Mouse (Mus musculus): ENCODE results near the gene Gm8693. TPM values are rescaled to one million over a fixed set of nuclear protein-coding genes. Genes with fewer than 3 reads are reported as not detected.
"Not testable (repeated sequence)": the region's sequence is repeated elsewhere in the genome, so short reads cannot be mapped to it uniquely, and the experiment has no call there.

The Gm8693 gene
- total RNA-seq (2021): not detected

DNA sequence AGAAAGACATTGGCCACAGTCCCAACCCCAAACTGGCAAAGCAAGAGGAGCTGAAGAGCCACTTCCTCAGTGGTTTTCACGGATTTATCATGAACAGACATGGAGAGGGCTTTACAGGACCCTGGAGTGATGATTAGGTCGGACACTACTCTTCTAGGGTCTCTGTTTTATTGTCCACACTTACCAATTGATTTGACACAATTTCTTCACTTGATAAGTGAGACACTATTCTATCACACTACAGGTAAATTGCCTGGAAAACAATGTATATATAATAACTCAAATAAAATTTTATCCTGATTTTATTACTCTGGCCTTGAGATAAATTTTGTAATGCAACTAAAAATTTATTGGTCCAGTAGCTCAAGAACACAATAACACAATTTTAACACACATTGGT lies at the start of gene Gm8693:
Gene Gm8693 (minus strand): TSS at position 101 of the 400 bp plus-strand sequence.
- DNase-seq (ENCODE audit: low spot score in 2 of 2); intact Hi-C loops (cut with DNase I): not testable (repeated sequence)

DNA sequence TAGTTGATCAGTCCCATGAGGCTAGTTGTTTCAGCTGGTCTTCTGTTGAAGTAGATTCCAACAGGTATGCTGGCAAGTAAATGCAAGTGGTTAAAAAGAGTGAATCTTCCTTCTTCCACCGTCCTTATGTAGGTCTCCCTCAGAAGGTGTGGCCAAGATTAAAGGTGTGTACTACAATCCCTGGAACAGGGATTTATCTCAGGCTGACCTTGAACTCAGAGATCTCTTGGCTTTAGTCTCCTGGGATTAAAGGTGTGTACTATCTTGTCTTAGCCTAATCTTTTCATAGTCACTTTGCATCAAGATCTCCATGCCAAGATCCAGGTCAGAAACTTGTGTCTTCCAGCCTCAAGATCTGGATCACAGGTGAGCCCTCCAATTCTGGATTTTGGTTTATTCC lies 27.5 kb upstream of the Gm8693 start, which contains the start of gene Gm4567:
Gene Gm4567 (minus strand): TSS at position 101 of the 400 bp plus-strand sequence.
- intact Hi-C loops (cut with DNase I): not testable (repeated sequence)

DNA sequence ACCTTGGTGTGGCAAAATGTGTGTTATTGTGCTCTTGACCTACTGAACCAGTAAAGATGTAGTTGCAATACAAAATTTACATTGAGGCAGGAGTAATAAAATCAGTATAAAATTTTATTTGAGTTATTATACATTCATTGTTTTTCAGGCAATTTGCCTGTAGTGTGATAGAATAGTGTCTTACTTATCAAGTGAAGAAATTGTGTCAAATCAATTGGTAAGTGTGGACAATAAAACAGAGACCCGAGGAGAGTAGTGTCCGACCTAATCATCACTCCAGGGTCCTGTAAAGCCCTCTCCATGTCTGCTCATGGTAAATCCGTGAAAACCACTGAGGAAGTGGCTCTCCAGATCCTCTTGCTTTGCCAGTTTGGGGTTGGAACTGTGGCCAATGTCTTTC lies 34.4 kb downstream of the Gm8693 start, which contains the start of gene Vmn1r155:
Gene Vmn1r155 (plus strand): TSS at position 301 of the 400 bp plus-strand sequence.
- DNase-seq (ENCODE audit: low spot score in 2 of 2); intact Hi-C loops (cut with DNase I): not testable (repeated sequence)

More for the DNA sequence above, 27.5 kb upstream of the Gm8693 start, which contains the start of gene Gm4567:
- DNase-seq (ENCODE audit: low spot score in 2 of 2): not testable (repeated sequence)

Other genes with a start within 250 kb of the Gm8693 start
- gene Gm10665, start 228.2 kb downstream of the Gm8693 start, total RNA-seq (2021): not detected
- gene Vmn1r151, start 192.6 kb downstream of the Gm8693 start, total RNA-seq (2021): not detected
- gene Vmn1r152, start 169.3 kb downstream of the Gm8693 start, total RNA-seq (2021): not detected
- gene Gm8677, start 157.4 kb downstream of the Gm8693 start, total RNA-seq (2021): not detected
- not detected for gene Gm4201, start 127.0 kb downstream of the Gm8693 start, total RNA-seq (2021)
- not detected for gene Gm4565, start 104.2 kb downstream of the Gm8693 start, total RNA-seq (2021)
- gene Vmn1r155, start 34.3 kb downstream of the Gm8693 start, total RNA-seq (2021): not detected
- not detected for gene Gm4567, start 27.4 kb upstream of the Gm8693 start, total RNA-seq (2021)
- not detected for gene Vmn1r157, start 69.4 kb upstream of the Gm8693 start, total RNA-seq (2021)
- not detected for gene Vmn1r158, start 98.5 kb upstream of the Gm8693 start, total RNA-seq (2021)
- not detected for gene Vmn1r159, start 151.3 kb upstream of the Gm8693 start, total RNA-seq (2021)
- not detected for gene Vmn1r160, start 178.9 kb upstream of the Gm8693 start, total RNA-seq (2021)

Data from left cerebral cortex, postnatal 36 days (tissue).